Mouse (Mus musculus): ENCODE results near the gene Traf3ip2.

GRCm38 (mm10) chr10:39674106-39674505 is 61.4 kb downstream of the Traf3ip2 start:
- TF ChIP-seq CTCF (IDR thresholded peaks at IDR 0.05; ENCODE audit: borderline replicate concordance, insufficient read depth, low read length) (no peak), POLR2A (IDR thresholded peaks at IDR 0.05; ENCODE audit: low read depth, low read length) (no peak)

Data from embryonic fibroblast, embryonic 13.5 days (primary cell).